Mouse (Mus musculus): Measurements from ENCODE around the gene Acaca. TPM values are rescaled to one million over a fixed set of nuclear protein-coding genes. Genes with fewer than 3 reads are reported as not detected.

The Acaca gene
- polyA plus RNA-seq, 1 experiment, result 49.9 TPM

- Histone ChIP-seq H3K4me2 (ENCODE audit: low read depth) (no peak overlapping the region), H3K27me3 (ENCODE audit: control insufficient read depth, insufficient read depth, insufficient read length) (no peaks in the 10 kb centered on the region), H3K36me3 (ENCODE audit: control insufficient read depth, insufficient read depth) (peaks cover 13% of the 10 kb centered on the region), H3ac (ENCODE audit: control insufficient read depth, insufficient read length) (no peak overlapping the region), H3K4me3 (no peak overlapping the region), H3K79me2 (ENCODE audit: control insufficient read depth, insufficient read depth) (no peaks in the 10 kb centered on the region)
- no peak for TF ChIP-seq MYOD1 (IDR thresholded peaks at IDR 0.05; ENCODE audit: control insufficient read depth in 1 of 3, insufficient read length in 2 of 3, low read depth in 2 of 3)
- no peak for TF ChIP-seq E2F4 (IDR thresholded peaks at IDR 0.05; ENCODE audit: insufficient read depth)
- TF ChIP-seq MAX (IDR thresholded peaks at IDR 0.05; ENCODE audit: low read depth), result no peak
- TF ChIP-seq REST (IDR thresholded peaks at IDR 0.05; ENCODE audit: insufficient read depth, insufficient read length), result no peak
- TF ChIP-seq POLR2A (IDR thresholded peaks at IDR 0.05; ENCODE audit: insufficient read length, low read depth), result no peak
- no peak for TF ChIP-seq CEBPB (IDR thresholded peaks at IDR 0.05; ENCODE audit: insufficient read depth, poor library complexity, severe bottlenecking)
- TF ChIP-seq POLR2AphosphoS2 (IDR thresholded peaks at IDR 0.05; ENCODE audit: insufficient read length, low read depth), result no peak
- TF ChIP-seq TCF3 (IDR thresholded peaks at IDR 0.05; ENCODE audit: insufficient read length, low read depth), result no peak
- TF ChIP-seq TCF12 (IDR thresholded peaks at IDR 0.05; ENCODE audit: insufficient read depth, poor library complexity, severe bottlenecking), result no peak
- TF ChIP-seq SRF (IDR thresholded peaks at IDR 0.05; ENCODE audit: control insufficient read depth, insufficient read length, low read depth), result no peak
- no peak for TF ChIP-seq USF1 (IDR thresholded peaks at IDR 0.05; ENCODE audit: low read depth)
- TF ChIP-seq MYOG (IDR thresholded peaks at IDR 0.05; ENCODE audit: control insufficient read depth in 1 of 3, insufficient read depth in 1 of 3, insufficient read length in 2 of 3, low read depth in 2 of 3), result no peak
Observed at GRCm38 (mm10) chr11:84425736-84426632, 296.5 kb downstream of the Acaca start.

- peaks cover 17% of the 10 kb centered on the region for H3K36me3 ChIP-seq (ENCODE audit: control insufficient read depth, insufficient read depth)
- no peak overlapping the region for H3K4me3 ChIP-seq
- H3K79me2 ChIP-seq (ENCODE audit: control insufficient read depth, insufficient read depth), result no peaks in the 10 kb centered on the region
- no peak overlapping the region for H3K4me2 ChIP-seq (ENCODE audit: low read depth)
- no peaks in the 10 kb centered on the region for H3K27me3 ChIP-seq (ENCODE audit: control insufficient read depth, insufficient read depth, insufficient read length)
- TF ChIP-seq REST (IDR thresholded peaks at IDR 0.05; ENCODE audit: insufficient read depth, insufficient read length) (no peak), E2F4 (IDR thresholded peaks at IDR 0.05; ENCODE audit: insufficient read depth) (no peak), USF1 (IDR thresholded peaks at IDR 0.05; ENCODE audit: low read depth) (no peak), POLR2A (IDR thresholded peaks at IDR 0.05; ENCODE audit: insufficient read length, low read depth) (no peak), TCF3 (IDR thresholded peaks at IDR 0.05; ENCODE audit: insufficient read length, low read depth) (no peak), TCF12 (IDR thresholded peaks at IDR 0.05; ENCODE audit: insufficient read depth, poor library complexity, severe bottlenecking) (no peak), POLR2AphosphoS2 (IDR thresholded peaks at IDR 0.05; ENCODE audit: insufficient read length, low read depth) (no peak), CEBPB (IDR thresholded peaks at IDR 0.05; ENCODE audit: insufficient read depth, poor library complexity, severe bottlenecking) (no peak), MYOG (IDR thresholded peaks at IDR 0.05; ENCODE audit: control insufficient read depth in 1 of 3, insufficient read depth in 1 of 3, insufficient read length in 2 of 3, low read depth in 2 of 3) (no peak), MYOD1 (IDR thresholded peaks at IDR 0.05; ENCODE audit: control insufficient read depth in 1 of 3, insufficient read length in 2 of 3, low read depth in 2 of 3) (no peak), MAX (IDR thresholded peaks at IDR 0.05; ENCODE audit: low read depth) (no peak), SRF (IDR thresholded peaks at IDR 0.05; ENCODE audit: control insufficient read depth, insufficient read length, low read depth) (no peak)
- H3ac ChIP-seq (ENCODE audit: control insufficient read depth, insufficient read length), result no peak overlapping the region
Observed at GRCm38 (mm10) chr11:84426633-84426998, 297.1 kb downstream of the Acaca start.

GRCm38 (mm10) chr11:84429581-84429980 is 300.1 kb downstream of the Acaca start:
- Histone ChIP-seq H3K79me2 (ENCODE audit: control insufficient read depth, insufficient read depth) (no peaks in the 10 kb centered on the region), H3ac (ENCODE audit: control insufficient read depth, insufficient read length) (no peak overlapping the region), H3K36me3 (ENCODE audit: control insufficient read depth, insufficient read depth) (peaks cover 14% of the 10 kb centered on the region), H3K4me3 (no peak overlapping the region), H3K27me3 (ENCODE audit: control insufficient read depth, insufficient read depth, insufficient read length) (no peaks in the 10 kb centered on the region), H3K4me2 (ENCODE audit: low read depth) (no peak overlapping the region)
- TF ChIP-seq SRF (IDR thresholded peaks at IDR 0.05; ENCODE audit: control insufficient read depth, insufficient read length, low read depth), result no peak
- no peak for TF ChIP-seq REST (IDR thresholded peaks at IDR 0.05; ENCODE audit: insufficient read depth, insufficient read length)

DNA sequence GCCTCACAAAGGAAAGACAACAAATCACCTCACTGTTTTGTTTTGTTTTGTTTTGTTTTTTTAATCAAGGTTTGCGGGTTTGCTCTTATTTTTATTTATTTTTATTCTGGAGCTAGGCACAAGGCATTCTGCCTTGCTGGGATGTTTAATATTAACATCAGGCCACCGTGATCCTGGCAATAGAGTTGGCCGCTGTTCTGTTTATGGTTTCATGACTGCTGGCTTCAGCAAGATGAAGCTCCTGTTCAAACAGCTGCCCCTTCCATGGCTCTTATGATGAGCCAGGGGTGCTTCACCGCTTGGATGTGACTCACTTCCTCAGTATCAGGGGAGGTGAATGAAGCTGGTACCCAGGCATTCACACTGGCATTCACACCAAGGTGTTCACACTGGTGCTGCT is 300.9 kb downstream of the Acaca start:
- H3K36me3 ChIP-seq (ENCODE audit: control insufficient read depth, insufficient read depth), result peaks cover 14% of the 10 kb centered on the region
- TF ChIP-seq SRF (IDR thresholded peaks at IDR 0.05; ENCODE audit: control insufficient read depth, insufficient read length, low read depth), result no peak
- TF ChIP-seq CEBPB (IDR thresholded peaks at IDR 0.05; ENCODE audit: insufficient read depth, poor library complexity, severe bottlenecking), result no peak
- TF ChIP-seq TCF12 (IDR thresholded peaks at IDR 0.05; ENCODE audit: insufficient read depth, poor library complexity, severe bottlenecking), result no peak
- TF ChIP-seq POLR2AphosphoS2 (IDR thresholded peaks at IDR 0.05; ENCODE audit: insufficient read length, low read depth), result no peak
- TF ChIP-seq REST (IDR thresholded peaks at IDR 0.05; ENCODE audit: insufficient read depth, insufficient read length), result no peak
- no peak for TF ChIP-seq E2F4 (IDR thresholded peaks at IDR 0.05; ENCODE audit: insufficient read depth)
- no peak for TF ChIP-seq MYOG (IDR thresholded peaks at IDR 0.05; ENCODE audit: control insufficient read depth in 1 of 3, insufficient read depth in 1 of 3, insufficient read length in 2 of 3, low read depth in 2 of 3)
- TF ChIP-seq TCF3 (IDR thresholded peaks at IDR 0.05; ENCODE audit: insufficient read length, low read depth), result no peak
- no peak for TF ChIP-seq POLR2A (IDR thresholded peaks at IDR 0.05; ENCODE audit: insufficient read length, low read depth)
- no peak for TF ChIP-seq USF1 (IDR thresholded peaks at IDR 0.05; ENCODE audit: low read depth)
- TF ChIP-seq MYOD1 (IDR thresholded peaks at IDR 0.05; ENCODE audit: control insufficient read depth in 1 of 3, insufficient read length in 2 of 3, low read depth in 2 of 3), result no peak
- no peak for TF ChIP-seq MAX (IDR thresholded peaks at IDR 0.05; ENCODE audit: low read depth)
- no peak overlapping the region for H3K4me3 ChIP-seq
- no peaks in the 10 kb centered on the region for H3K79me2 ChIP-seq (ENCODE audit: control insufficient read depth, insufficient read depth)
- no peak overlapping the region for H3ac ChIP-seq (ENCODE audit: control insufficient read depth, insufficient read length)
- H3K27me3 ChIP-seq (ENCODE audit: control insufficient read depth, insufficient read depth, insufficient read length), result no peaks in the 10 kb centered on the region
- H3K4me2 ChIP-seq (ENCODE audit: low read depth), result no peak overlapping the region
